Mouse (Mus musculus) Patski (cell line): ENCODE measurements around the gene Trhr2. TPM values are rescaled to one million over a fixed set of nuclear protein-coding genes. Genes with fewer than 3 reads are reported as not detected.
A peak's percentile ranks its signal among the peaks of the same experiment; 100 is the strongest.

ENCODE experiments used
- ATAC-seq: fragments of 100-300 bp; one replicate; pipeline ENCODE4 v1.8.0; 2021
- CTCF ChIA-PET: fragments of 350-600 bp; sonication (Branson Sonifier 250); formaldehyde crosslinking; loops from one replicate; lab custom pipeline; 2022; ENCODE audit warnings: inconsistent platforms; lab: Charles Lee
- POLR2A ChIA-PET: fragments of 350-600 bp; sonication (Branson Sonifier 250); formaldehyde crosslinking; loops from one replicate; lab custom pipeline; 2022; ENCODE audit warnings: antibody characterized with exemption, inconsistent platforms; lab: Charles Lee
- DNase-seq: peaks from one replicate; pipeline ENCODE4 v3.0.0-alpha.2; 2011; ENCODE audit warnings: low read depth, low spot score
- H3K27me3 ChIP-seq: fragments of 371-371 bp; one replicate; pipeline ENCODE4 v1.5.1; 2021
- CTCF ChIP-seq: fragments of 100-300 bp; IDR thresholded peaks from one replicate; pipeline ENCODE4 v1.5.1; 2021
- in situ Hi-C: fragments of 300-500 bp; cut with MboI; formaldehyde crosslinking; loops from 3 replicates; pipeline ENCODE4 v1.11.1; 2018; ENCODE audit warnings: low pct_unique_long_range_greater_than_20kb, mixed read lengths
- polyA plus RNA-seq: library from polyadenylated mRNA; unstranded; gene quantifications from one replicate; pipeline ENCODE4 v1.2.3, GENCODE M21; 2021

Gene Trhr2
- 0.23 TPM for polyA plus RNA-seq

GRCm38 (mm10) chr8:122360696-122361416 is at the start of gene Trhr2:
Gene Trhr2, minus strand, starts transcription at chr8:122360746.
- no peak for ATAC-seq
- no peak for DNase-seq
- in situ Hi-C loops, result no loop called here
- CTCF ChIA-PET, result interaction anchor here (1.0 to 3.2 kb wide), 2 partner anchors 8 to 511 kb away, joined by 3 to 16 read pairs; no protein-coding TSS in a partner anchor
- POLR2A ChIA-PET, result no interaction called here
- TF ChIP-seq CTCF, result no peak
- no peaks in the 10 kb centered on the region for H3K27me3 ChIP-seq

GRCm38 (mm10) chr8:122407678-122408077 is 47.1 kb upstream of the Trhr2 start:
- ATAC-seq (no peak), DNase-seq (no peak)
- ChIA-PET CTCF (no interaction called here), POLR2A (no interaction called here)
- no peak for TF ChIP-seq CTCF
- in situ Hi-C loops, result no loop called here
- no peaks in the 10 kb centered on the region for H3K27me3 ChIP-seq

GRCm38 (mm10) chr8:122405146-122405805 is 44.7 kb upstream of the Trhr2 start:
- DNase-seq (no peak), ATAC-seq (no peak)
- POLR2A ChIA-PET, result interaction anchor here (0.8 kb wide), 1 partner anchor 12 kb away, joined by 3 read pairs; no protein-coding TSS in a partner anchor
- CTCF ChIA-PET, result no interaction called here
- in situ Hi-C loops, result no loop called here
- H3K27me3 ChIP-seq, result no peaks in the 10 kb centered on the region
- no peak for TF ChIP-seq CTCF

- ATAC-seq, result no peak
- in situ Hi-C loops, result no loop called here
Observed at GRCm38 (mm10) chr8:122398186-122398585, 37.6 kb upstream of the Trhr2 start.

GRCm38 (mm10) chr8:122395291-122395690 is 34.7 kb upstream of the Trhr2 start:
- no peak for ATAC-seq
- DNase-seq, result no peak
- in situ Hi-C loops, result no loop called here
- H3K27me3 ChIP-seq, result no peaks in the 10 kb centered on the region
- ChIA-PET CTCF (no interaction called here), POLR2A (interaction anchor here (0.7 kb wide), 1 partner anchor 92 kb away, joined by 4 read pairs; no protein-coding TSS in a partner anchor)
- no peak for TF ChIP-seq CTCF

More at GRCm38 (mm10) chr8:122398186-122398585, 37.6 kb upstream of the Trhr2 start:
- H3K27me3 ChIP-seq, result no peaks in the 10 kb centered on the region
- CTCF ChIA-PET, result interaction anchor here (0.9 kb wide), 1 partner anchor 9 kb away, joined by 3 read pairs; no protein-coding TSS in a partner anchor
- no peak for DNase-seq
- POLR2A ChIA-PET, result interaction anchor here (1.3 kb wide), 1 partner anchor 55 kb away, joined by 3 read pairs; no protein-coding TSS in a partner anchor
- no peak for TF ChIP-seq CTCF

GRCm38 (mm10) chr8:122393717-122394116 is 33.2 kb upstream of the Trhr2 start:
- no peak for ATAC-seq

GRCm38 (mm10) chr8:122390758-122391157 is 30.2 kb upstream of the Trhr2 start:
- ATAC-seq, result no peak
- CTCF ChIA-PET, result no interaction called here
- no peaks in the 10 kb centered on the region for H3K27me3 ChIP-seq
- TF ChIP-seq CTCF, result no peak
- no peak for DNase-seq
- POLR2A ChIA-PET, result interaction anchor here (0.6 kb wide), 1 partner anchor 11 kb away, joined by 5 read pairs; no protein-coding TSS in a partner anchor
- in situ Hi-C loops, result no loop called here

More at GRCm38 (mm10) chr8:122393717-122394116, 33.2 kb upstream of the Trhr2 start:
- no peaks in the 10 kb centered on the region for H3K27me3 ChIP-seq
- in situ Hi-C loops, result no loop called here
- no peak for TF ChIP-seq CTCF
- POLR2A ChIA-PET, result no interaction called here
- CTCF ChIA-PET, result interaction anchor here (1.2 kb wide), 1 partner anchor 10 kb away, joined by 4 read pairs; no protein-coding TSS in a partner anchor
- no peak for DNase-seq

- no peaks in the 10 kb centered on the region for H3K27me3 ChIP-seq
- no peak for TF ChIP-seq CTCF
- DNase-seq (no peak), ATAC-seq (no peak)
- in situ Hi-C loops, result no loop called here
- POLR2A ChIA-PET, result no interaction called here
- CTCF ChIA-PET, result interaction anchor here (1.0 to 1.1 kb wide), 2 partner anchors 8 to 12 kb away, joined by 3 read pairs; no protein-coding TSS in a partner anchor
Observed at GRCm38 (mm10) chr8:122389357-122389756, 28.8 kb upstream of the Trhr2 start.

- POLR2A ChIA-PET, result no interaction called here
- ATAC-seq (no peak), DNase-seq (no peak)
- in situ Hi-C loops, result no loop called here
- CTCF ChIA-PET, result no interaction called here
- H3K27me3 ChIP-seq, result no peaks in the 10 kb centered on the region
- no peak for TF ChIP-seq CTCF
Observed at GRCm38 (mm10) chr8:122383039-122383438, 22.5 kb upstream of the Trhr2 start.

GRCm38 (mm10) chr8:122376365-122377231 is 16.1 kb upstream of the Trhr2 start, which contains the start of gene Zc3h18:
Gene Zc3h18, plus strand, starts transcription at chr8:122376609.
- ChIA-PET POLR2A (interaction anchor here (0.7 to 1.6 kb wide), 3 partner anchors 10 to 20 kb away, joined by 3 to 5 read pairs (median 3); no protein-coding TSS in a partner anchor), CTCF (interaction anchor here (0.9 kb wide), 1 partner anchor 11 kb away, joined by 3 read pairs; no protein-coding TSS in a partner anchor)
- TF ChIP-seq CTCF, result no peak
- DNase-seq (peak; percentile 85), ATAC-seq (peak; percentile 68)
- in situ Hi-C loops, result loop anchor here (5.0 kb wide), 1 partner anchor 84 kb away; no protein-coding TSS in a partner anchor
- H3K27me3 ChIP-seq, result no peaks in the 10 kb centered on the region
